Mouse (Mus musculus): Measurements from ENCODE around the gene Heg1.

GRCm38 (mm10) chr16:33693553-33693952, 9.4 kb downstream of the Heg1 start:
- TF ChIP-seq EP300 (IDR thresholded peaks at IDR 0.05), result no peak
- TF ChIP-seq CTCF (IDR thresholded peaks at IDR 0.05), result no peak
